Mouse (Mus musculus) liver, embryonic 14.5 days (tissue): ENCODE results near the gene Prelp. TPM values are rescaled to one million over a fixed set of nuclear protein-coding genes. Genes with fewer than 3 reads are reported as not detected.

Experiments
- ATAC-seq: fragments of 200-750 bp; cut with Nextera tagmentation; 2 replicates; pipeline ENCODE4 v1.8.0; 2017; ENCODE audit warnings: moderate number of reproducible peaks, mild to moderate bottlenecking, moderate library complexity; ENCODE audit not compliant: insufficient read depth
- DNase-seq, 3 experiments: peaks; one replicate each; pipeline ENCODE4 v3.0.0-alpha.2; 2012 to 2013; ENCODE audit warnings: low read depth in 3 of 3, low spot score in 3 of 3
- H3K27ac ChIP-seq: fragments of 300-500 bp; sonication (generic); 2 replicates; pipeline ENCODE4 v1.5.1; 2014; ENCODE audit warnings: moderate library complexity, mild to moderate bottlenecking, control low read depth, inconsistent platforms
- H3K27me3 ChIP-seq: fragments of 300-500 bp; sonication (generic); 2 replicates; pipeline ENCODE4 v1.6.1; 2014; ENCODE audit warnings: mild to moderate bottlenecking, low read length, moderate library complexity; ENCODE audit not compliant: control insufficient read depth, insufficient read depth
- H3K36me3 ChIP-seq: fragments of 300-500 bp; sonication (generic); replicated peaks from 2 replicates; pipeline ENCODE4 v1.6.1; 2014; ENCODE audit warnings: low read depth; ENCODE audit not compliant: control insufficient read depth, insufficient read depth
- H3K4me1 ChIP-seq, 2 experiments: fragments of 200-500 bp in 1 of 2; fragments of 300-500 bp in 1 of 2; sonication (generic) in 1 of 2; replicated peaks; 2 replicates each; pipeline ENCODE4 v1.6.1; 2012 to 2014; ENCODE audit warnings: antibody characterized with exemption in 1 of 2, inconsistent platforms in 1 of 2, low read length in 1 of 2; ENCODE audit not compliant: control insufficient read depth in 2 of 2, insufficient read depth in 2 of 2
- H3K4me2 ChIP-seq: fragments of 300-500 bp; sonication (generic); 2 replicates; pipeline ENCODE4 v1.6.1; 2014; ENCODE audit warnings: low read depth, mild to moderate bottlenecking, control low read depth, moderate library complexity
- H3K4me3 ChIP-seq, 2 experiments: fragments of 200-500 bp in 1 of 2; fragments of 300-500 bp in 1 of 2; sonication (generic) in 1 of 2; 2 replicates each; pipeline ENCODE4 v1.5.1; 2012 to 2014; ENCODE audit warnings: low read depth in 2 of 2, low read length in 2 of 2, mild to moderate bottlenecking in 2 of 2, control low read depth in 1 of 2, inconsistent platforms in 1 of 2, moderate library complexity in 1 of 2; ENCODE audit not compliant: insufficient read depth in 1 of 2
- H3K9ac ChIP-seq: fragments of 300-500 bp; sonication (generic); replicated peaks from 2 replicates; pipeline ENCODE4 v1.6.1; 2014; ENCODE audit warnings: mild to moderate bottlenecking, control low read depth, moderate library complexity
- H3K9me3 ChIP-seq: fragments of 300-500 bp; sonication (generic); 2 replicates; pipeline ENCODE4 v1.6.1; 2016; ENCODE audit warnings: low read length, mixed read lengths; ENCODE audit not compliant: control insufficient read depth
- CTCF ChIP-seq: IDR thresholded peaks from 2 replicates; pipeline ENCODE4 v1.5.1; 2016; ENCODE audit warnings: antibody characterized with exemption, low read depth, control low read depth
- EP300 ChIP-seq: IDR thresholded peaks from 2 replicates; pipeline ENCODE4 v1.6.1; 2016; ENCODE audit warnings: antibody characterized with exemption, low read depth
- WGBS: fragments of 180-500 bp; shearing (Covaris S2); extraction: QIAGEN DNeasy Blood & Tissue Kit; methylation state at CpG from one replicate; pipeline ENCODE4 v1.1.7; 2014; ENCODE audit not compliant: insufficient replicate concordance; 5-methylcytosine and 5-hydroxymethylcytosine counted together
- polyA plus RNA-seq, 2 experiments: library from polyadenylated mRNA; depleted of rRNA in 1 of 2; stranded (reverse) in 1 of 2; unstranded in 1 of 2; fragments of >200 nt; fragmentation: Nextera tagmentation in 1 of 2; extraction: Ambion mirVana in 1 of 2; gene quantifications; 2 replicates each; pipeline versions ENCODE4 v1.2.1 to v1.2.3; 2012 to 2014

The Prelp gene
- polyA plus RNA-seq, 2 experiments, result 1.6 to 2.1 TPM

DNA sequence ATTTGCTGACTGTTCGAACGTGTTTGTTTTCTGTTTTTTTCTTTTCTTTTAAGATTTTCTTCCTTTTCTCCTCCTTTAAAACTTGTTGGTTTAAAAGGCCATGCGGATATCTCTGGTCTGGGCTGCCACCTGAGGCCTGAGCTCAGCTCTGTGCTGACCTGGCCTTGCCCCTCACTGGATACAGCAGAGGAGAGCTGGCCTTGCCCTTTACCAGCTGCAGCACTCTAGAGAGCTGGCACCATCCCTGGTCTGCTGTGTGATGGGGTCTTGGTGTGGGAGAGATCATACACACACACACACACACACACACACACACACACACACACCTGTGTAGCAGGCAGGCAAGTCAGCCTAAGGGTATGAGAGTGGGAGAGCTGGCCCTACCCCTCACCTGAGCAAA is 23.9 kb upstream of the Prelp start:
- 76% methylated on average over 3 of the region's 3 CpGs for WGBS
- Histone ChIP-seq H3K9ac (no peak overlapping the region), H3K4me1 (peaks cover 4 to 21% of the 10 kb centered on the region in 2 experiments), H3K4me3 (no peak overlapping the region), H3K27ac (no peak overlapping the region), H3K36me3 (no peaks in the 10 kb centered on the region), H3K4me2 (no peak overlapping the region), H3K27me3 (no peaks in the 10 kb centered on the region), H3K9me3 (no peaks in the 10 kb centered on the region)
- no peak for DNase-seq
- ATAC-seq, result no peak
- TF ChIP-seq CTCF, result no peak
- TF ChIP-seq EP300, result no peak

DNA sequence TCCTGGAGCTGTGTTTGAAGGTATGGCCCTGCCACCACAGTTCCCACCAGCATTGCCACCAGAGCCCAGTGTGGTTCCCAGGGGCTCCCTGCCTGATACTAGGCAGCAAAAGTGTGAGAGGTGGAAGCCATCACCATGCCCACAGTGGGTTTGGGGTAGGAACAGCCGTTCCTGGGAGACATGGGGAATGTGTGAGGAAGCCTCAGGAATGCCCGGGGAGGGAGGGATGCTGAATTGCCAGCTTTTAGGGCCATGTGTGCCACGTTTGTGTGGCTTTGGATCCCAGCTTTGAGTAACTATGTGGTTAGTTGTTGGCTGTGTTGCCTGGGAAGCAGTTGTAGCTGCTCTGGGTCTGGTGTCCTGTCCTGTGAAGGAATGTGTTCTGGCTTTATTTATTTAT is 20.7 kb upstream of the Prelp start:
- Histone ChIP-seq H3K9me3 (no peaks in the 10 kb centered on the region), H3K27ac (no peak overlapping the region), H3K4me3 (no peak overlapping the region), H3K36me3 (no peaks in the 10 kb centered on the region), H3K27me3 (no peaks in the 10 kb centered on the region), H3K9ac (no peak overlapping the region), H3K4me1 (peaks cover 0 to 13% of the 10 kb centered on the region in 2 experiments; a peak in 3 of 4 replicates), H3K4me2 (no peak overlapping the region)
- no peak for DNase-seq
- WGBS, result 63% methylated on average over 3 of the region's 3 CpGs
- no peak for ATAC-seq
- TF ChIP-seq EP300 (no peak), CTCF (no peak)

- H3K36me3 ChIP-seq, result no peaks in the 10 kb centered on the region
- peaks cover 0 to 13% of the 10 kb centered on the region in 2 experiments; a peak in 3 of 4 replicates for H3K4me1 ChIP-seq
- no peaks in the 10 kb centered on the region for H3K9me3 ChIP-seq
- H3K9ac ChIP-seq, result no peak overlapping the region
- no peak overlapping the region for H3K27ac ChIP-seq
- no peak for DNase-seq
- no peak for TF ChIP-seq CTCF
- no peak for TF ChIP-seq EP300
- 63% methylated on average over 11 of the region's 11 CpGs for WGBS
- no peak overlapping the region for H3K4me2 ChIP-seq
- ATAC-seq, result no peak
- no peak overlapping the region for H3K4me3 ChIP-seq
- H3K27me3 ChIP-seq, result no peaks in the 10 kb centered on the region
These were observed 20.1 kb upstream of the Prelp start for GRCm38 (mm10) chr1:133941158-133941860.

DNA sequence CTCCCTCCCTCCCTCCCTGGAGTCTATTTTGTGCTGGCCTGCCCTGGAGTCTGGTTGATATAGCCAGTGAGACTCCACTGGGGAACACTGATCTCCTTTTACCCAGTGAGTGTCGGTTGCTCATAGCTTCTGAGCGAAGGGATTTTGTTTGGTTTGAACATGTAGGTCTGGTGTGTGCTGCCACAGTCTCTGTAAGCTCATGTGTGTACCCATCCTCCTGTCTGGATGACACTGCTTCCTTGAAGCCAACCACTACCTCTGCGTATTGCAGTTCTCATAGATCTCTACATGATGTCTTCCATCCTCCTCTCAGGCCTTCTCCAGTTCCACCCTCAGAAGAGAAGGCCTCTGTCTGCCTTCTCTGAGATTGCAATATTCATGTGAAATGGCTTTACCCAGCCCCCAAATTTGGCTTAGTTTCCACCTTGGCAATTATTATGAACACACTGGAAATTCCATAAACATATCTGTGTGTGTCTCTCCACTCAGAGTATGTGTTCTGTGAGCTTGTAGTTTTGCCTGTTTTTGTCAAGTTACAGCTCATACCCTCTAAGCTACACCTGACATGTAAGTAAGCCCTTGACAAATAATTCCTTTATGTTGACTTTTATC is 19.4 kb upstream of the Prelp start:
- TF ChIP-seq EP300 (no peak), CTCF (no peak)
- Histone ChIP-seq H3K4me1 (peaks cover 0 to 12% of the 10 kb centered on the region in 2 experiments; a peak in 3 of 4 replicates), H3K9ac (no peak overlapping the region), H3K27ac (no peak overlapping the region), H3K4me2 (no peak overlapping the region), H3K4me3 (no peak overlapping the region), H3K27me3 (no peaks in the 10 kb centered on the region), H3K36me3 (no peaks in the 10 kb centered on the region), H3K9me3 (no peaks in the 10 kb centered on the region)
- 70% methylated on average over 3 of the region's 3 CpGs for WGBS
- DNase-seq (no peak), ATAC-seq (no peak)

DNA sequence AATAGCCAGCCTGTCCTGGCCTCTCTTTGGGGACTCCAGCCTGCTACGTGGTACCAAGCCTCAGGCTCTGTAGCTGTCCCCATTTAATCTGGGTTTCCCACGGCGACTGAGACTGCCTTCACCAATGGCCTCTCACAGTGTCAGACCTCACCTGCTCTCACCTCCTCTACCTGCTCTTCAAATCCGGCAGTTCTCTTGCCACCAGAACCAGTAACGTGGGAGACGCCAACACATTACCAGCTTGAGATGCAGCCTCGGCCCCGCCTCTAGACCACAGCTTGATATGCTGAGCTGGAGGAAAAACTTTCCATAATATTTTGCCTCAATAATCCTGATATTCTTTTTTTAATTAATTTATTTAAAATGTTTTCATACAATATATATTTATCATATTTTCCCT is 18.5 kb upstream of the Prelp start:
- Histone ChIP-seq H3K4me2 (no peak overlapping the region), H3K4me1 (peaks cover 0 to 8% of the 10 kb centered on the region in 2 experiments; a peak in 3 of 4 replicates), H3K9ac (no peak overlapping the region), H3K36me3 (no peaks in the 10 kb centered on the region), H3K9me3 (no peaks in the 10 kb centered on the region), H3K27me3 (no peaks in the 10 kb centered on the region), H3K4me3 (no peak overlapping the region), H3K27ac (no peak overlapping the region)
- TF ChIP-seq CTCF (no peak), EP300 (no peak)
- DNase-seq (no peak), ATAC-seq (no peak)
- 75% methylated on average over 8 of the region's 8 CpGs for WGBS
